Mouse (Mus musculus): ENCODE measurements around the gene Supt16. TPM values are rescaled to one million over a fixed set of nuclear protein-coding genes. Genes with fewer than 3 reads are reported as not detected.

The Supt16 gene
- total RNA-seq, 1 experiment from 2014 or later = 108 TPM

- ATAC-seq (replicated peaks; ENCODE audit: insufficient number of reproducible peaks, low FRiP score, low TSS enrichment, poor library complexity, severe bottlenecking) = no peak
These were observed 44.6 kb downstream of the Supt16 start for GRCm38 (mm10) chr14:52152613-52153012.

DNA sequence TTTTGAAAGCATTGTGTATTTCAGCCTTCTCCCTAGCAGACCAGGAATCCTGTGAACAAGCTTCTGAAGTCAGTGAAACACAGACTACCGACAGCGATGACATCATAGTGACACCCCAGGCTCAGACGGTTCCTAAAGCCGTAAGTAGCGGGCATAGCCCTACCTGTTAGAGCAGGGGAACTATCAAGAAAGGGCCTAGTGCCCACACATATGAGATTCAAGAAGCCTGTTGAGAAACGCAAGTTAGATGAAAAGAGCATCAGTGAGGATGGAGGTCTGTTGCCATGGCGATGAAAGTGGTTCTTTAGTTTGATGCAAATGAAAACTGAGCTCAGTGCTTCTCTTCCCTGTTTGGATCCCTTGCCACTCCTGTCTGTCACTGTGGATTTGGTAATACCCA is 45.0 kb downstream of the Supt16 start:
- ATAC-seq (replicated peaks; ENCODE audit: insufficient number of reproducible peaks, low FRiP score, low TSS enrichment, poor library complexity, severe bottlenecking) = no peak

- ATAC-seq (replicated peaks; ENCODE audit: insufficient number of reproducible peaks, low FRiP score, low TSS enrichment, poor library complexity, severe bottlenecking) = no peak
These were observed 47.3 kb downstream of the Supt16 start for GRCm38 (mm10) chr14:52149888-52150287.

DNA sequence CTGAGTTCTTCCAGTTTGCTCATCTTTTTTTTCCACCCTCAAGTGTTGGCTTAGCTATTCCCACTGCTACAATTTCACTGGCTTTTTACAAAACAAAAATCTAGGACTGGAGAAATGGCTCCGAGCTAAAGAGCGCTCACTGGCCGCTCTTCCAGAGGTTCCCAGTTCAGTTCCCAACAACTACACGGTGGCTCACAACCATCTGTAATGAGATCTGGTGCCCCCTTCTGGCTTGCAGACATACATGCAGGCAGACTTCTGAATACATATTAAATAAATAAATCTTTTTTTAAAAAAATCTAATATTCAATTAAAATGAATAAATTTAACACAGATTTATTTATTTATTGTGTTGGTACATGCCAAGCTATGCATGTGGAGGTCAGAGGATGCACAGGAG is 50.7 kb downstream of the Supt16 start:
- ATAC-seq (replicated peaks; ENCODE audit: insufficient number of reproducible peaks, low FRiP score, low TSS enrichment, poor library complexity, severe bottlenecking) = no peak

- ATAC-seq (replicated peaks; ENCODE audit: insufficient number of reproducible peaks, low FRiP score, low TSS enrichment, poor library complexity, severe bottlenecking) = no peak
These were observed 53.1 kb downstream of the Supt16 start for GRCm38 (mm10) chr14:52144165-52144564.

GRCm38 (mm10) chr14:52141445-52142127 is 55.6 kb downstream of the Supt16 start:
- ATAC-seq (replicated peaks; ENCODE audit: insufficient number of reproducible peaks, low FRiP score, low TSS enrichment, poor library complexity, severe bottlenecking) = 0 out of 2 replicates have a peak, but pooled peaks have one; percentile 22

DNA sequence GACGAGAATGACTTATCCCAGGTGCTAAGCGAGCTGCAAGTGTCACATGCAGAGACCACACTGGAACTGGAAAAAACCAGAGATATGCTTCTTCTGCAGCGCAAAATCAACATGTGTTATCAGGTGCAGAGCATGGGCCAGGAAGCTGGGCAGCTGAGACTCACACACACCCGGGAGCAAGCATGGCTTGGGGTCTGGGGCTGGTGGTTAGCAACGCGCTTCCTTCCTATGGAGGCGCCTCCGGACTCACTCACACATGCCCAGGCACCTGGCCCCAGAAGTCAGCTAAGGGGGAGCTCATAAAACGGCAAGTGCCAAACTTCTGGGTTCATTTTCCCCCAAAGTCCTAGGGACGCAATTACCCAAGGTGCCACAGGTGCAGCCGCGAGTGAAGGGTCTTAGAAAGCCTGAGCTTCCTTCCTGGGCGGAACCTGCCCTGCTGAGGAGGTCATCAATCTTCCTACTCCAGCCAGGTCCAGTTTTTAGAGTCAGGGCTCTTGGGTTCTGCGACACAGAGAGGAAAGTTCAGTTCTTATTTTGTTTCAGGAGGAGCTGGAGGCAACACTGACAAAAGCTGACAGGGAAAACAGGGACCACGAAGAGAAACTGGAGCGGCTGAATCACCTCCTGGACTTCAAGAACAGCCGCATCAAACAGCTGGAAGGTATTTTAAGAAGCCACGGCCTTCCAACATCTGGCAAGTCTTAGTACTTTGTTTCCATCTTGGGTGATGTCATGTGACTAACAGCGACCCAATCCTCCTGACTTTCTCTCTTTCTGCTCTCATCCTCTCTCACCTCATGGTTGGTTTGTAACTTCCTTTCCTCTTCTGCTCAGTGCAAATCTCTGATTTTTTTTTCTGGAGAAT is 56.4 kb downstream of the Supt16 start:
- 0 out of 2 replicates have a peak, but pooled peaks have one; percentile 10 for ATAC-seq (replicated peaks; ENCODE audit: insufficient number of reproducible peaks, low FRiP score, low TSS enrichment, poor library complexity, severe bottlenecking)

GRCm38 (mm10) chr14:52133584-52133983 is 63.6 kb downstream of the Supt16 start:
- ATAC-seq (replicated peaks; ENCODE audit: insufficient number of reproducible peaks, low FRiP score, low TSS enrichment, poor library complexity, severe bottlenecking) = no peak

GRCm38 (mm10) chr14:52124636-52125035 is 72.6 kb downstream of the Supt16 start:
- ATAC-seq (replicated peaks; ENCODE audit: insufficient number of reproducible peaks, low FRiP score, low TSS enrichment, poor library complexity, severe bottlenecking) = no peak

DNA sequence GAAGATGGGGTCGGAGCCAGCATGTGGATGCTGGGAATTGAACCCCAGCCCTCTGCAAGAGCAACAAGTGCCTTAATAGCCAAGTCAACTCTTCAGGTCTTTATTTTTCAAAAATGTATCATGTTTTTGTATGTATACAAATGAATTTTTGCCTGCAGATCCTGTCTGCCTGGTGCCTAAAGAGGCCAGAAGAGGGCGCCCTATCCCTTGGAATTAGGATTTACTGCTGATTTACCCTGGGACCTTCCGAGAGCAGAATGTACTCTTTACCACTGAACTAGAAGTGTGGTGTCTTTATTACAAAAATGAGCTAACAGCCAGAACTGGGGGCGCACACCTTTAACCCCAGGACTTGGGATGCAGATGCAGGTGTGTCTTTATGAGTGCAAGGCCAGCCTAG is 73.3 kb downstream of the Supt16 start:
- no peak; the same call in 1 of the 2 replicates for ATAC-seq (replicated peaks; ENCODE audit: insufficient number of reproducible peaks, low FRiP score, low TSS enrichment, poor library complexity, severe bottlenecking)

DNA sequence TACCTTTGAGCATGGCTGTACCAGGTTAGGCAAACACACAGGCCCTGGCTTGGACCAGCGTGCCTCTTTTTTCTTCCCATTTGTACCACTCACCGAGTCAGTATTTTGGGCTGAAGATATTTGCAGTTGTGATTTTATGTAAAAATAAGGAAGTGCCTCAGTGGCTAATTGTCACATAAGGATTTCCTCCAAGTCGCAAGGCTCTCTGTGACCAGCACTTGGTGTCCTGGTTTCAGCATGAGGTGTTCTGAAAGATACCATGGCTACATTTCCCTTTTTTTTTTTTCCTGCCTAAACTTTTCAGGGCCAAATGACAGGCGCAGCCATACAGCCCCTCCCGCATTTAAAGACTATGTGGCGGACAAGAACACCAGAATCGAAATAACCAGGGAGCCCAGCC is 77.0 kb downstream of the Supt16 start:
- no peak for ATAC-seq (replicated peaks; ENCODE audit: insufficient number of reproducible peaks, low FRiP score, low TSS enrichment, poor library complexity, severe bottlenecking)

DNA sequence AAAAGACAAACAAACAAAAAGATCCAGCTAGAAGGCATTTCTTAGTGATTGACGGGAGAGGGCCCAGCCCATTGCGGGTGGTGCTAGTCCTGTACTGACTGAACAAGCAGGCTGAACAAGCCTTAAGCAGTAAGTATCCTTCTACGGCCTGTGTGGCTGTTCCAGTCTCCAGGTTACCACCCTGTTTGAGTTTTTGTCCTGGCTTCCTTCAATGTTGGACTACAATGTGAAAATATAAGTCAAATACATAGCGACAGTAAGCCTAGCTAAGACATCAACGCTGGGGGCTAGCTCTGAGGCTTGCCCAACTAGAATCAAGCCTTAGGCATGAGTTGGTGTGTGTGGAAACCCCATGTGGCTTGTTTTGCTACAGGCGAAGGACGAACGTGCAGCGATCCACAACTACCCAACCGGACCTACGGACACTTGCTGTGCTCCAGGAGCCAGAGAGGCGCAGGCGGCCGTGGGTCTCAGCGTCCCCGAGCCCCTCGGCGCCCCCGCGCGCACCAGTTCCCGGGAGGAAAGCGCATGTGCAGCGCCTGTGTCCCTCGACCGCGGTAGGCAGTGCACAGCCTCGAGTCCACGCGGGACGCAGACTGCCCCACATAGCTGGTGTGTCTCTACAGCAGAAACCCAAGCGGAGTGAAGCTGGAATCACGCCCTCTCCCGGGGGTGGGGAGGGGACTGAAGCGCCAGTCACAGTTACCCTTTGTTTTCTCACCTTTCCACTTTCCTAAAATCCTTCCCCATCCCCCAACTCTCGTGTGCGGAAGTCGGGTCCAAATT is 78.2 kb downstream of the Supt16 start:
- ATAC-seq (replicated peaks; ENCODE audit: insufficient number of reproducible peaks, low FRiP score, low TSS enrichment, poor library complexity, severe bottlenecking) = 0 out of 2 replicates have a peak, but pooled peaks have one; percentile 32

DNA sequence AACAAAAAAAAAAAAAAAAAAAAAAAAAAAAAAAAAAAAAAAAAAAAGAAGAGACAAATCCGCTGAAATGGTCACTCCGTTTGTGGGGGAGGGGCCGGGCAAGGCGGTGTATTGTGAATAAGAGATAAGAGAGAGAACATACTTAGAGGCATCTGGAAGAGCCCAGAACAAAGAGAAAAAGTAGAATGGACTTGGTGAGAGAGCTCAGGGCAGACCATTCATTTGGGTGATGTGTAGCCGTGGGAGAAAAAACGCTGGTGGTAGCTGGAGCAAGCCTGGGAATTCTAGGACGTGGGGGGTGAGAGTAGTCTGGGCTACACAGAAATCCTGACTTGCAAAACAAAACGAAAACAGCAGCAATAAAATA is 78.8 kb downstream of the Supt16 start:
- no peak for ATAC-seq (replicated peaks; ENCODE audit: insufficient number of reproducible peaks, low FRiP score, low TSS enrichment, poor library complexity, severe bottlenecking)

- ATAC-seq (replicated peaks; ENCODE audit: insufficient number of reproducible peaks, low FRiP score, low TSS enrichment, poor library complexity, severe bottlenecking) = no peak
These were observed 80.0 kb downstream of the Supt16 start for GRCm38 (mm10) chr14:52117241-52117640.

- no peak for ATAC-seq (replicated peaks; ENCODE audit: insufficient number of reproducible peaks, low FRiP score, low TSS enrichment, poor library complexity, severe bottlenecking)
These were observed 83.1 kb downstream of the Supt16 start for GRCm38 (mm10) chr14:52114101-52114500.

Other genes with a start within 250 kb of the Supt16 start
- 2.5 to 9.0 TPM (median 3.2 TPM) in 3 replicates for gene Arhgef40, start 212.7 kb downstream of the Supt16 start, total RNA-seq (2017)
- 0.97 TPM in 1 of 3 replicates, not detected in the others for gene Tmem253, start 181.8 kb downstream of the Supt16 start, total RNA-seq (2017)
- 7.1 to 11.0 TPM (median 8.5 TPM) in 3 replicates for gene Zfp219, start 176.7 kb downstream of the Supt16 start, total RNA-seq (2017)
- gene Olfr221, start 155.0 kb downstream of the Supt16 start, total RNA-seq (2017) = not detected in 3 replicates
- 287 to 397 TPM (median 370 TPM) in 3 replicates for gene Hnrnpc, start 93.4 kb downstream of the Supt16 start, total RNA-seq (2017)
- gene Rpgrip1, start 86.7 kb downstream of the Supt16 start, total RNA-seq (2017) = 10.6 to 12.6 TPM (median 12.3 TPM) in 3 replicates
- 105 to 153 TPM (median 127 TPM) in 3 replicates for gene Chd8, start 60.4 kb upstream of the Supt16 start, total RNA-seq (2017)
- gene Tox4, start 81.7 kb upstream of the Supt16 start, total RNA-seq (2017) = 56.9 to 65.9 TPM (median 65.4 TPM) in 3 replicates
- 5.4 to 14.8 TPM (median 12.5 TPM) in 3 replicates for gene Rab2b, start 82.1 kb upstream of the Supt16 start, total RNA-seq (2017)
- 31.5 to 70.4 TPM (median 65.5 TPM) in 3 replicates for gene Mettl3, start 107.7 kb upstream of the Supt16 start, total RNA-seq (2017)
- 0.39 to 0.48 TPM in 2 of 3 replicates, not detected in the other for gene Sall2, start 131.3 kb upstream of the Supt16 start, total RNA-seq (2017)
- gene Olfr1513, start 159.0 kb upstream of the Supt16 start, total RNA-seq (2017) = not detected in 3 replicates
- not detected in 3 replicates for gene Olfr1512, start 181.8 kb upstream of the Supt16 start, total RNA-seq (2017)
- not detected in 3 replicates for gene Olfr1511, start 200.0 kb upstream of the Supt16 start, total RNA-seq (2017)
- gene Olfr1510, start 217.0 kb upstream of the Supt16 start, total RNA-seq (2017) = not detected in 3 replicates
- gene Olfr1509, start 245.6 kb upstream of the Supt16 start, total RNA-seq (2017) = not detected in 3 replicates

Data from monocyte, adult 5-6 weeks (primary cell).